Comparison of ENCODE assay signal across 20 mouse cellular contexts in the genomic region with DNA sequence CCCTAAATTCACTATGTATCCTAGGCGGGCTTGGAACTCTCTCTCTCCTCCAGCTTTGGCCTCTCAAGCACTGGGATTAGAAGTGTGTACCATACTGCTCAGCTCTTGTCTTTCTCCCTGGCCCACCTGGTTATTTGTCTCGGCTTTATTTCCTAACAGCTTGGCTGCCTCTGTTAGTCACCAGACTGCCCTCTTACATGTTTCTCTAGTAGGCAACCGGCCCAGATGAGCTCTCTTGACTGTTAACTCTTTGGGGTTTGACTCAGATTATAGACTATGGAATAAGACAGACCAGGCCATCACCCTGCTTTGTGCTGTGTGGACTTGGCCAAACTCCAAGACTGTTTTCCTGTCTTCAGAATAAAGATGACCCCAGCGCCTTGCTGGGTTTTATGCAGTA. TPM values are rescaled to one million over a fixed set of nuclear protein-coding genes. Genes with fewer than 3 reads are reported as not detected.
DNase-seq lines count a peak whose midpoint lies in the region; ATAC-seq and TF ChIP-seq lines count a peak whose summit lies in the region.
"Had no signal": no experiment of that assay in that cellular context is flagged by ENCODE, and none has a peak within 500 bp of the region (broad histone marks: within the 10 kb centered on the region; RNA-seq: fewer than 3 reads in every experiment).

No protein-coding gene starts in this region.

- no peak overlapping the region for H3K4me2 ChIP-seq in forebrain, embryonic 15.5 days (replicated peaks)
- H3K4me2 ChIP-seq in forebrain, embryonic 11.5 days (ENCODE audit: low read depth, low read length, severe bottlenecking): no peak overlapping the region
- no peak overlapping the region for H3K4me2 ChIP-seq in midbrain, postnatal 0 days (ENCODE audit: low read depth, low read length, poor library complexity, severe bottlenecking)
- no peak overlapping the region for H3K4me2 ChIP-seq in midbrain, embryonic 11.5 days
- H3K4me2 ChIP-seq: embryonic facial prominence, embryonic 15.5 days; hindbrain, embryonic 13.5 days; intestine, embryonic 15.5 days; limb, embryonic 12.5 days; liver, embryonic 15.5 days; neural tube, embryonic 13.5 days had no signal

- WGBS in forebrain, embryonic 15.5 days: 43% methylated on average over 4 of the region's 4 CpGs
- WGBS in forebrain, embryonic 11.5 days: 61% methylated on average over 4 of the region's 4 CpGs
- whole genome bisulfite sequencing in midbrain, postnatal 0 days: 53% methylated on average over 4 of the region's 4 CpGs
- 62% methylated on average over 4 of the region's 4 CpGs for WGBS in midbrain, embryonic 11.5 days

- H3K4me3 ChIP-seq in forebrain, embryonic 15.5 days: no peak overlapping the region
- H3K4me3 ChIP-seq in forebrain, embryonic 11.5 days (ENCODE audit: low read depth, low read length): no peak overlapping the region
- H3K4me3 ChIP-seq in midbrain, postnatal 0 days (ENCODE audit: low read depth, low read length): no peak overlapping the region
- H3K4me3 ChIP-seq in midbrain, embryonic 11.5 days (ENCODE audit: low read depth, low read length): no peak overlapping the region
- H3K4me3 ChIP-seq: embryonic facial prominence, embryonic 15.5 days; hindbrain, embryonic 13.5 days; intestine, embryonic 15.5 days; left cerebral cortex, adult 2 months; limb, embryonic 12.5 days; liver, embryonic 15.5 days; megakaryocyte, embryonic 14.5 days; neural tube, embryonic 13.5 days had no signal

- intact Hi-C loops in heart, postnatal 10 days (cut with DNase I): loop anchor here (5.0 kb wide), 1 partner anchor 36 kb away; no protein-coding TSS in a partner anchor
- intact Hi-C loops in gastrocnemius, postnatal 14 days (cut with DNase I; ENCODE audit: low total_unique reads): no loop called here

- no peak overlapping the region for H3K9ac ChIP-seq in forebrain, embryonic 15.5 days (replicated peaks)
- no peak overlapping the region for H3K9ac ChIP-seq in forebrain, embryonic 11.5 days (ENCODE audit: low read length)
- H3K9ac ChIP-seq in midbrain, postnatal 0 days (replicated peaks; ENCODE audit: low read length, poor library complexity, severe bottlenecking): no peak overlapping the region
- H3K9ac ChIP-seq in midbrain, embryonic 11.5 days (ENCODE audit: low read length): no peak overlapping the region
- H3K9ac ChIP-seq: embryonic facial prominence, embryonic 15.5 days; hindbrain, embryonic 13.5 days; intestine, embryonic 15.5 days; limb, embryonic 12.5 days; liver, embryonic 15.5 days; neural tube, embryonic 13.5 days had no signal

- no peak for DNase-seq in forebrain, embryonic 11.5 days (ENCODE audit: low spot score)
- DNase-seq in midbrain, postnatal 0 days (ENCODE audit: low spot score): peak; percentile 17
- DNase-seq in midbrain, embryonic 11.5 days (ENCODE audit: low spot score, missing footprints): no peak
- peak; percentile 61 to 66 for DNase-seq in heart, postnatal 10 days
- DNase-seq in gastrocnemius, postnatal 14 days: no peak
- DNase-seq in kidney, adult 11 months: no peak
- DNase-seq: cerebellum, adult 2 months; kidney, postnatal 10 days; right cerebral cortex, postnatal 4 days had no signal

- H3K9me3 ChIP-seq in forebrain, embryonic 15.5 days: no peaks in the 10 kb centered on the region
- H3K9me3 ChIP-seq in forebrain, embryonic 11.5 days (ENCODE audit: control insufficient read depth, low read length): no peaks in the 10 kb centered on the region
- no peaks in the 10 kb centered on the region for H3K9me3 ChIP-seq in midbrain, postnatal 0 days (ENCODE audit: low read length)
- H3K9me3 ChIP-seq in midbrain, embryonic 11.5 days (ENCODE audit: control insufficient read depth, low read length): no peaks in the 10 kb centered on the region
- H3K9me3 ChIP-seq: embryonic facial prominence, embryonic 15.5 days; hindbrain, embryonic 13.5 days; intestine, embryonic 15.5 days; limb, embryonic 12.5 days; liver, embryonic 15.5 days; megakaryocyte, embryonic 14.5 days; neural tube, embryonic 13.5 days had no signal

- H3K36me3 ChIP-seq in forebrain, embryonic 15.5 days: no peaks in the 10 kb centered on the region
- no peaks in the 10 kb centered on the region for H3K36me3 ChIP-seq in forebrain, embryonic 11.5 days (ENCODE audit: control insufficient read depth, insufficient read depth, low read length)
- no peaks in the 10 kb centered on the region for H3K36me3 ChIP-seq in midbrain, postnatal 0 days (ENCODE audit: insufficient read depth, low read length)
- no peaks in the 10 kb centered on the region for H3K36me3 ChIP-seq in midbrain, embryonic 11.5 days (ENCODE audit: control insufficient read depth, insufficient read depth, low read length)
- H3K36me3 ChIP-seq: embryonic facial prominence, embryonic 15.5 days; hindbrain, embryonic 13.5 days; intestine, embryonic 15.5 days; limb, embryonic 12.5 days; liver, embryonic 15.5 days; neural tube, embryonic 13.5 days had no signal

- no peak overlapping the region for H3K27ac ChIP-seq in forebrain, embryonic 15.5 days (replicated peaks)
- no peak overlapping the region for H3K27ac ChIP-seq in forebrain, embryonic 11.5 days (ENCODE audit: low read depth, low read length)
- no peak overlapping the region for H3K27ac ChIP-seq in midbrain, postnatal 0 days (ENCODE audit: low read depth, low read length)
- no peak overlapping the region for H3K27ac ChIP-seq in midbrain, embryonic 11.5 days (ENCODE audit: low read depth, low read length)
- H3K27ac ChIP-seq: embryonic facial prominence, embryonic 15.5 days; hindbrain, embryonic 13.5 days; intestine, embryonic 15.5 days; left cerebral cortex, adult 2 months; limb, embryonic 12.5 days; liver, embryonic 15.5 days; neural tube, embryonic 13.5 days had no signal

- no peaks in the 10 kb centered on the region for H3K27me3 ChIP-seq in forebrain, embryonic 15.5 days
- no peaks in the 10 kb centered on the region for H3K27me3 ChIP-seq in forebrain, embryonic 11.5 days (ENCODE audit: control insufficient read depth, insufficient read depth, low read length)
- no peaks in the 10 kb centered on the region for H3K27me3 ChIP-seq in midbrain, postnatal 0 days (ENCODE audit: insufficient read depth, low read length)
- H3K27me3 ChIP-seq in midbrain, embryonic 11.5 days (ENCODE audit: control insufficient read depth, insufficient read depth, low read length): no peaks in the 10 kb centered on the region
- H3K27me3 ChIP-seq: embryonic facial prominence, embryonic 15.5 days; hindbrain, embryonic 13.5 days; intestine, embryonic 15.5 days; limb, embryonic 12.5 days; neural tube, embryonic 13.5 days had no signal

- ATAC-seq in forebrain, embryonic 15.5 days (replicated peaks): 0 out of 2 replicates have a peak, but pooled peaks have one; percentile 18
- no peak for ATAC-seq in forebrain, embryonic 11.5 days (replicated peaks; ENCODE audit: low FRiP score)
- ATAC-seq in midbrain, postnatal 0 days (ENCODE audit: low FRiP score): no peak
- ATAC-seq in midbrain, embryonic 11.5 days (ENCODE audit: low FRiP score): no peak
- ATAC-seq: CD4-positive, CD25-positive, alpha-beta regulatory T cell, adult 4 months; intestine, embryonic 15.5 days had no signal

- no peak for TF ChIP-seq CTCF in midbrain, postnatal 0 days (IDR thresholded peaks at IDR 0.05)

- peaks cover 9% of the 10 kb centered on the region for H3K4me1 ChIP-seq in forebrain, embryonic 15.5 days
- peaks cover 8% of the 10 kb centered on the region; the same call in 1 of the 2 replicates for H3K4me1 ChIP-seq in forebrain, embryonic 11.5 days (replicated peaks; ENCODE audit: control insufficient read depth, insufficient read depth, low read length)
- H3K4me1 ChIP-seq in midbrain, postnatal 0 days (ENCODE audit: insufficient read depth, low read length): no peaks in the 10 kb centered on the region
- peaks cover 4% of the 10 kb centered on the region; the same call in 1 of the 2 replicates for H3K4me1 ChIP-seq in midbrain, embryonic 11.5 days (ENCODE audit: control insufficient read depth, insufficient read depth, low read length)
- H3K4me1 ChIP-seq: embryonic facial prominence, embryonic 15.5 days; intestine, embryonic 15.5 days; liver, embryonic 15.5 days; megakaryocyte, embryonic 14.5 days had no signal

RNA-seq across cellular contexts. Expression of a gene that starts 6.6 kb away (rescaled TPM):
- 228 and 241 TPM in 2 replicates for polyA plus RNA-seq in forebrain, embryonic 15.5 days (2015; fragmentation: Nextera tagmentation; extraction: Ambion mirVana)
- polyA plus RNA-seq in forebrain, embryonic 11.5 days (2014; fragmentation: Nextera tagmentation; extraction: Ambion mirVana): 124 and 138 TPM in 2 replicates
- total RNA-seq in midbrain, postnatal 0 days (2014; rRNA removed): 320 and 385 TPM in 2 replicates
- 217 and 228 TPM in 2 replicates for polyA plus RNA-seq in midbrain, postnatal 0 days (2015; fragmentation: Nextera tagmentation; extraction: Ambion mirVana)
- polyA plus RNA-seq in midbrain, embryonic 11.5 days (2014; fragmentation: Nextera tagmentation; extraction: Ambion mirVana): 258 TPM in 2 replicates
- total RNA-seq in heart, postnatal 10 days (2021): 10 to 100 TPM; 22.4 to 23.3 TPM
- 1 to 10 TPM; 1.0 to 1.1 TPM for total RNA-seq in gastrocnemius, postnatal 14 days (2021)
- total RNA-seq: MEL had no signal

RNA-seq across cellular contexts. Expression of a gene that starts 38.7 kb away (rescaled TPM):
- 43.9 and 45.2 TPM in 2 replicates for polyA plus RNA-seq in forebrain, embryonic 15.5 days (2015; fragmentation: Nextera tagmentation; extraction: Ambion mirVana)
- polyA plus RNA-seq in forebrain, embryonic 11.5 days (2014; fragmentation: Nextera tagmentation; extraction: Ambion mirVana): 64.0 and 65.2 TPM in 2 replicates
- 30.3 and 36.4 TPM in 2 replicates for total RNA-seq in midbrain, postnatal 0 days (2014; rRNA removed)
- 26.0 and 27.0 TPM in 2 replicates for polyA plus RNA-seq in midbrain, postnatal 0 days (2015; fragmentation: Nextera tagmentation; extraction: Ambion mirVana)
- polyA plus RNA-seq in midbrain, embryonic 11.5 days (2014; fragmentation: Nextera tagmentation; extraction: Ambion mirVana): 77.6 and 81.8 TPM in 2 replicates
- 10 to 100 TPM; 30.9 to 31.2 TPM for total RNA-seq in heart, postnatal 10 days (2021)
- 10 to 100 TPM; 12.7 to 17.8 TPM for total RNA-seq in gastrocnemius, postnatal 14 days (2021)
- total RNA-seq: MEL had no signal
- polyA plus RNA-seq: CD4-positive, CD25-positive, alpha-beta regulatory T cell, adult 4 months had no signal

Comparison
In these comparisons a context has a peak if more than half of its experiments do, and no peak if none do; other contexts are left out.
1. DNase-seq: peak in midbrain, postnatal 0 days (single experiment) and heart, postnatal 10 days (2 of 2); none in forebrain, embryonic 11.5 days (single experiment), midbrain, embryonic 11.5 days (single experiment), gastrocnemius, postnatal 14 days (single experiment) and kidney, adult 11 months (single experiment).